Mouse (Mus musculus) MEL (cell line): ENCODE measurements around the gene Ptprj. TPM values are rescaled to one million over a fixed set of nuclear protein-coding genes. Genes with fewer than 3 reads are reported as not detected.

Experiments
- DNase-seq: peaks from one replicate; pipeline ENCODE4 v3.0.0; 2011; ENCODE audit warnings: low read depth, low spot score
- H3K27ac ChIP-seq: 2 replicates; pipeline ENCODE4 v1.5.1; 2012; ENCODE audit warnings: low read depth, mild to moderate bottlenecking, control low read depth, low read length, moderate library complexity; ENCODE audit not compliant: control insufficient read depth
- H3K27me3 ChIP-seq, 2 experiments: fragments of 150-350 bp in 1 of 2; sonication (generic) in 1 of 2; 2 replicates each; pipeline ENCODE4 v1.6.1; 2012; ENCODE audit warnings: low read length in 2 of 2, mild to moderate bottlenecking in 2 of 2, improper control_type of control experiment in 1 of 2, moderate library complexity in 1 of 2; ENCODE audit not compliant: insufficient read depth in 2 of 2, control insufficient read depth in 1 of 2
- H3K36me3 ChIP-seq, 2 experiments: 2 replicates each; pipeline ENCODE4 v1.6.1; 2012 to 2014; ENCODE audit warnings: low read length in 2 of 2, improper control_type of control experiment in 1 of 2, inconsistent platforms in 1 of 2, mild to moderate bottlenecking in 1 of 2; ENCODE audit not compliant: insufficient read depth in 2 of 2, control insufficient read depth in 1 of 2
- H3K4me1 ChIP-seq, 2 experiments: fragments of 150-350 bp in 1 of 2; sonication (generic) in 1 of 2; 2 replicates each; pipeline ENCODE4 v1.6.1; 2012; ENCODE audit warnings: low read length in 2 of 2, improper control_type of control experiment in 1 of 2, mild to moderate bottlenecking in 1 of 2; ENCODE audit not compliant: insufficient read depth in 2 of 2, control insufficient read depth in 1 of 2
- H3K4me3 ChIP-seq, 2 experiments: fragments of 150-350 bp in 1 of 2; sonication (generic) in 1 of 2; 2 replicates each; pipeline ENCODE4 v1.5.1; 2012; ENCODE audit warnings: low read depth in 2 of 2, low read length in 2 of 2, mild to moderate bottlenecking in 2 of 2, moderate library complexity in 2 of 2, control low read depth in 1 of 2, improper control_type of control experiment in 1 of 2; ENCODE audit not compliant: control insufficient read depth in 1 of 2, insufficient read depth in 1 of 2
- H3K79me2 ChIP-seq: 2 replicates; pipeline ENCODE4 v1.6.1; 2012; ENCODE audit warnings: mild to moderate bottlenecking, low read length, moderate library complexity; ENCODE audit not compliant: control insufficient read depth, poor library complexity, insufficient read depth
- H3K9ac ChIP-seq: 2 replicates; pipeline ENCODE4 v1.6.1; 2012; ENCODE audit warnings: low read depth, mild to moderate bottlenecking, control low read depth, low read length, moderate library complexity; ENCODE audit not compliant: control insufficient read depth, poor library complexity, severe bottlenecking
- H3K9me3 ChIP-seq: fragments of 150-350 bp; sonication (generic); replicated peaks from 2 replicates; pipeline ENCODE4 v1.6.1; 2012; ENCODE audit warnings: mild to moderate bottlenecking, low read length, improper control_type of control experiment, moderate library complexity; ENCODE audit not compliant: insufficient read depth
- BHLHE40 ChIP-seq: IDR thresholded peaks from 2 replicates; pipeline ENCODE4 v1.6.1; 2012; ENCODE audit warnings: low read depth, mild to moderate bottlenecking, inconsistent platforms, low read length, improper control_type of control experiment, borderline replicate concordance
- CHD1 ChIP-seq: IDR thresholded peaks from 2 replicates; pipeline ENCODE4 v1.6.1; 2012; ENCODE audit warnings: low read depth, mild to moderate bottlenecking, inconsistent platforms, low read length, improper control_type of control experiment
- E2F4 ChIP-seq: IDR thresholded peaks from 2 replicates; pipeline ENCODE4 v1.6.1; 2011; ENCODE audit warnings: low read depth, low read length, improper control_type of control experiment, borderline replicate concordance
- ETS1 ChIP-seq: IDR thresholded peaks from 2 replicates; pipeline ENCODE4 v1.6.1; 2012; ENCODE audit warnings: low read depth, mild to moderate bottlenecking, inconsistent platforms, low read length, improper control_type of control experiment, moderate library complexity
- GATA1 ChIP-seq: IDR thresholded peaks from 2 replicates; pipeline ENCODE4 v1.6.1; 2011; ENCODE audit warnings: low read depth, low read length, improper control_type of control experiment
- HCFC1 ChIP-seq: IDR thresholded peaks from 2 replicates; pipeline ENCODE4 v1.6.1; 2012; ENCODE audit warnings: low read depth, mild to moderate bottlenecking, inconsistent platforms, low read length, improper control_type of control experiment, moderate library complexity
- JUND ChIP-seq: IDR thresholded peaks from 2 replicates; pipeline ENCODE4 v1.6.1; 2011; ENCODE audit warnings: low read depth, mild to moderate bottlenecking, improper control_type of control experiment, low read length
- MAFK ChIP-seq: IDR thresholded peaks from 2 replicates; pipeline ENCODE4 v1.6.1; 2011; ENCODE audit warnings: low read depth, mild to moderate bottlenecking, low read length, improper control_type of control experiment, borderline replicate concordance
- MXI1 ChIP-seq: IDR thresholded peaks from 2 replicates; pipeline ENCODE4 v1.6.1; 2011; ENCODE audit warnings: mild to moderate bottlenecking, low read depth, low read length, improper control_type of control experiment
- MYB ChIP-seq: IDR thresholded peaks from 2 replicates; pipeline ENCODE4 v1.6.1; 2011; ENCODE audit warnings: mild to moderate bottlenecking, low read depth, low read length, improper control_type of control experiment
- MYC ChIP-seq: IDR thresholded peaks from 2 replicates; pipeline ENCODE4 v1.6.1; 2011; ENCODE audit warnings: low read depth, mild to moderate bottlenecking, low read length, improper control_type of control experiment, moderate library complexity
- POLR2A ChIP-seq, 2 experiments: IDR thresholded peaks; 2 replicates each; pipeline ENCODE4 v1.6.1; 2011 to 2012; ENCODE audit warnings: low read length in 2 of 2, mild to moderate bottlenecking in 2 of 2, control low read depth in 1 of 2, improper control_type of control experiment in 1 of 2, low read depth in 1 of 2, moderate library complexity in 1 of 2; ENCODE audit not compliant: control insufficient read depth in 1 of 2, insufficient read depth in 1 of 2, poor library complexity in 1 of 2
- POLR2AphosphoS5 ChIP-seq: IDR thresholded peaks from 2 replicates; pipeline ENCODE4 v1.6.1; 2012; ENCODE audit warnings: low read depth, borderline replicate concordance, mild to moderate bottlenecking, inconsistent platforms, low read length, moderate library complexity, mixed read lengths
- ZC3H11A ChIP-seq: IDR thresholded peaks from 2 replicates; pipeline ENCODE4 v1.6.1; 2012; ENCODE audit warnings: low read depth, mild to moderate bottlenecking, inconsistent platforms, low read length, improper control_type of control experiment
- polyA plus RNA-seq, 2 experiments: library from polyadenylated mRNA; stranded (reverse) in 1 of 2; unstranded in 1 of 2; fragments of >175 nt in 1 of 2; fragments of >200 nt in 1 of 2; gene quantifications; 2 replicates each; pipeline versions ENCODE4 v1.2.1 to v1.2.4; 2012; ENCODE audit warnings: low replicate concordance in 2 of 2, low read depth in 1 of 2; ENCODE audit not compliant: insufficient read length in 2 of 2, insufficient read depth in 1 of 2, missing spikeins in 1 of 2
- total RNA-seq: library from RNA; depleted of rRNA; stranded (reverse); fragments of 300-350 nt; gene quantifications from 2 replicates; pipeline ENCODE4 v1.2.3, GENCODE M21; 2012

Gene Ptprj
- total and polyA plus RNA-seq, 3 experiments = 6.4 to 10.2 TPM; not detected in 1

GRCm38 (mm10) chr2:90533944-90534343 is 46.5 kb downstream of the Ptprj start:
- Histone ChIP-seq H3K36me3 (peaks cover 0 to 4% of the 10 kb centered on the region in 2 experiments; a peak in 3 of 4 replicates), H3K9ac (no peak overlapping the region), H3K27ac (no peak overlapping the region), H3K9me3 (no peaks in the 10 kb centered on the region), H3K79me2 (no peaks in the 10 kb centered on the region), H3K27me3 (no peaks in the 10 kb centered on the region), H3K4me1 (peaks cover 0 to 4% of the 10 kb centered on the region in 2 experiments; a peak in 2 of 4 replicates), H3K4me3 (no peak overlapping the region)
- no peak for DNase-seq
- TF ChIP-seq HCFC1 = no peak
- TF ChIP-seq ETS1 = no peak
- TF ChIP-seq JUND = no peak

GRCm38 (mm10) chr2:90532095-90532494 is 48.4 kb downstream of the Ptprj start:
- H3K4me3 ChIP-seq = no peak overlapping the region
- DNase-seq = no peak
- no peak overlapping the region for H3K27ac ChIP-seq

DNA sequence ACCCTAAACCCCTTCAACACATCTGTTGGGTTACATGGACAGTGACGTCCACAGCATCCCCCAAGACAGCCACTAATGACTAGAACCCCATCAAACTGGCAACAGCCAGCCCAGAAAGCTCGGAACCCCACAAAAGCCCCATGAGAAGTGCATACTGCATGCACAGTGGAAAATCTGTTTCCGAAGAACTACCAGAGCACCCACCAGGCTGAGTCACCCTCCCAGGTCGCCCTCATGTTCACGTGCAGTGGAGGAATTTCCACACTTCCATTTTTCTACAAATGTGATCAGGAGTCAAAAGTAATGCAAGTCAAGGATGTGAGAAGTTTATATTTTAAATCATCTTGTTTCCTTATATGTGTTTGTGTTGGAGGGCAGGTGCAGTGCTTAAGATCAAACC is 52.3 kb downstream of the Ptprj start:
- TF ChIP-seq POLR2A (IDR thresholded peaks at IDR 0.05; ENCODE audit: control insufficient read depth in 1 of 2, insufficient read depth in 1 of 2, low read depth in 1 of 2, low read length in 2 of 2, poor library complexity in 1 of 2) (no peak), GATA1 (no peak), ZC3H11A (no peak), MAFK (no peak), MYB (no peak), E2F4 (no peak), MYC (no peak), POLR2AphosphoS5 (no peak), MXI1 (no peak), CHD1 (no peak), JUND (no peak)
- no peak overlapping the region for H3K27ac ChIP-seq
- H3K79me2 ChIP-seq = no peaks in the 10 kb centered on the region
- H3K4me3 ChIP-seq = no peak overlapping the region
- H3K4me1 ChIP-seq = no peaks in the 10 kb centered on the region; a peak in 1 of 4 replicates
- no peak for DNase-seq
- peaks cover 0 to 4% of the 10 kb centered on the region in 2 experiments; a peak in 2 of 4 replicates for H3K36me3 ChIP-seq
- H3K9ac ChIP-seq = no peak overlapping the region
- no peaks in the 10 kb centered on the region for H3K9me3 ChIP-seq
- no peaks in the 10 kb centered on the region for H3K27me3 ChIP-seq

More at GRCm38 (mm10) chr2:90532095-90532494, 48.4 kb downstream of the Ptprj start:
- H3K79me2 ChIP-seq = no peaks in the 10 kb centered on the region
- no peak overlapping the region for H3K9ac ChIP-seq
- no peaks in the 10 kb centered on the region; a peak in 1 of 4 replicates for H3K4me1 ChIP-seq
- peaks cover 0 to 4% of the 10 kb centered on the region in 2 experiments; a peak in 3 of 4 replicates for H3K36me3 ChIP-seq
- no peaks in the 10 kb centered on the region for H3K9me3 ChIP-seq
- H3K27me3 ChIP-seq = no peaks in the 10 kb centered on the region
- TF ChIP-seq BHLHE40 (no peak), MAFK (no peak)
